Mouse (Mus musculus) MEL (cell line): ENCODE data around the gene Fam183b. TPM values are rescaled to one million over a fixed set of nuclear protein-coding genes. Genes with fewer than 3 reads are reported as not detected.

ENCODE experiments used
- DNase-seq: peaks from one replicate; pipeline ENCODE4 v3.0.0; 2011; ENCODE audit warnings: low read depth, low spot score
- H3K27ac ChIP-seq: 2 replicates; pipeline ENCODE4 v1.5.1; 2012; ENCODE audit warnings: low read depth, mild to moderate bottlenecking, control low read depth, low read length, moderate library complexity; ENCODE audit not compliant: control insufficient read depth
- H3K27me3 ChIP-seq, 2 experiments: fragments of 150-350 bp in 1 of 2; sonication (generic) in 1 of 2; 2 replicates each; pipeline ENCODE4 v1.6.1; 2012; ENCODE audit warnings: low read length in 2 of 2, mild to moderate bottlenecking in 2 of 2, improper control_type of control experiment in 1 of 2, moderate library complexity in 1 of 2; ENCODE audit not compliant: insufficient read depth in 2 of 2, control insufficient read depth in 1 of 2
- H3K36me3 ChIP-seq, 2 experiments: 2 replicates each; pipeline ENCODE4 v1.6.1; 2012 to 2014; ENCODE audit warnings: low read length in 2 of 2, improper control_type of control experiment in 1 of 2, inconsistent platforms in 1 of 2, mild to moderate bottlenecking in 1 of 2; ENCODE audit not compliant: insufficient read depth in 2 of 2, control insufficient read depth in 1 of 2
- H3K4me1 ChIP-seq, 2 experiments: fragments of 150-350 bp in 1 of 2; sonication (generic) in 1 of 2; 2 replicates each; pipeline ENCODE4 v1.6.1; 2012; ENCODE audit warnings: low read length in 2 of 2, improper control_type of control experiment in 1 of 2, mild to moderate bottlenecking in 1 of 2; ENCODE audit not compliant: insufficient read depth in 2 of 2, control insufficient read depth in 1 of 2
- H3K4me3 ChIP-seq, 2 experiments: fragments of 150-350 bp in 1 of 2; sonication (generic) in 1 of 2; 2 replicates each; pipeline ENCODE4 v1.5.1; 2012; ENCODE audit warnings: low read depth in 2 of 2, low read length in 2 of 2, mild to moderate bottlenecking in 2 of 2, moderate library complexity in 2 of 2, control low read depth in 1 of 2, improper control_type of control experiment in 1 of 2; ENCODE audit not compliant: control insufficient read depth in 1 of 2, insufficient read depth in 1 of 2
- H3K79me2 ChIP-seq: 2 replicates; pipeline ENCODE4 v1.6.1; 2012; ENCODE audit warnings: mild to moderate bottlenecking, low read length, moderate library complexity; ENCODE audit not compliant: control insufficient read depth, poor library complexity, insufficient read depth
- H3K9ac ChIP-seq: 2 replicates; pipeline ENCODE4 v1.6.1; 2012; ENCODE audit warnings: low read depth, mild to moderate bottlenecking, control low read depth, low read length, moderate library complexity; ENCODE audit not compliant: control insufficient read depth, poor library complexity, severe bottlenecking
- H3K9me3 ChIP-seq: fragments of 150-350 bp; sonication (generic); replicated peaks from 2 replicates; pipeline ENCODE4 v1.6.1; 2012; ENCODE audit warnings: mild to moderate bottlenecking, low read length, improper control_type of control experiment, moderate library complexity; ENCODE audit not compliant: insufficient read depth
- BHLHE40 ChIP-seq: IDR thresholded peaks from 2 replicates; pipeline ENCODE4 v1.6.1; 2012; ENCODE audit warnings: low read depth, mild to moderate bottlenecking, inconsistent platforms, low read length, improper control_type of control experiment, borderline replicate concordance
- CHD1 ChIP-seq: IDR thresholded peaks from 2 replicates; pipeline ENCODE4 v1.6.1; 2012; ENCODE audit warnings: low read depth, mild to moderate bottlenecking, inconsistent platforms, low read length, improper control_type of control experiment
- CHD2 ChIP-seq: IDR thresholded peaks from 2 replicates; pipeline ENCODE4 v1.6.1; 2011; ENCODE audit warnings: low read length, improper control_type of control experiment
- CTCF ChIP-seq, 3 experiments: IDR thresholded peaks in 2 of 3; conservative IDR thresholded peaks in 1 of 3; 2 replicates each; pipeline ENCODE4 v1.5.1; 2011 to 2012; ENCODE audit warnings: low read length in 3 of 3, low read depth in 2 of 3, mild to moderate bottlenecking in 2 of 3, improper control_type of control experiment in 1 of 3, inconsistent platforms in 1 of 3, mixed read lengths in 1 of 3, moderate library complexity in 1 of 3; ENCODE audit not compliant: control insufficient read depth in 1 of 3, insufficient read depth in 1 of 3, poor library complexity in 1 of 3, severe bottlenecking in 1 of 3
- E2F4 ChIP-seq: IDR thresholded peaks from 2 replicates; pipeline ENCODE4 v1.6.1; 2011; ENCODE audit warnings: low read depth, low read length, improper control_type of control experiment, borderline replicate concordance
- ELF1 ChIP-seq: IDR thresholded peaks from 2 replicates; pipeline ENCODE4 v1.6.1; 2014; ENCODE audit warnings: low read depth, mild to moderate bottlenecking, inconsistent platforms, low read length, improper control_type of control experiment, moderate library complexity
- ETS1 ChIP-seq: IDR thresholded peaks from 2 replicates; pipeline ENCODE4 v1.6.1; 2012; ENCODE audit warnings: low read depth, mild to moderate bottlenecking, inconsistent platforms, low read length, improper control_type of control experiment, moderate library complexity
- MAFK ChIP-seq: IDR thresholded peaks from 2 replicates; pipeline ENCODE4 v1.6.1; 2011; ENCODE audit warnings: low read depth, mild to moderate bottlenecking, low read length, improper control_type of control experiment, borderline replicate concordance
- MAX ChIP-seq: IDR thresholded peaks from 2 replicates; pipeline ENCODE4 v1.6.1; 2011; ENCODE audit warnings: low read length, improper control_type of control experiment
- NRF1 ChIP-seq: IDR thresholded peaks from 2 replicates; pipeline ENCODE4 v1.6.1; 2014; ENCODE audit warnings: low read depth, mild to moderate bottlenecking, inconsistent platforms, low read length, improper control_type of control experiment, moderate library complexity; ENCODE audit not compliant: poor library complexity, insufficient read depth, severe bottlenecking
- POLR2AphosphoS2 ChIP-seq: IDR thresholded peaks from 2 replicates; pipeline ENCODE4 v1.6.1; 2011; ENCODE audit warnings: low read length, improper control_type of control experiment
- POLR2AphosphoS5 ChIP-seq: IDR thresholded peaks from 2 replicates; pipeline ENCODE4 v1.6.1; 2012; ENCODE audit warnings: low read depth, borderline replicate concordance, mild to moderate bottlenecking, inconsistent platforms, low read length, moderate library complexity, mixed read lengths
- RAD21 ChIP-seq: IDR thresholded peaks from 2 replicates; pipeline ENCODE4 v1.6.1; 2011; ENCODE audit warnings: mild to moderate bottlenecking, low read depth, low read length, improper control_type of control experiment
- RCOR1 ChIP-seq: IDR thresholded peaks from 2 replicates; pipeline ENCODE4 v1.6.1; 2012; ENCODE audit warnings: low read depth, mild to moderate bottlenecking, inconsistent platforms, low read length, improper control_type of control experiment
- SIN3A ChIP-seq: IDR thresholded peaks from 2 replicates; pipeline ENCODE4 v1.6.1; 2012; ENCODE audit warnings: low read length, improper control_type of control experiment, inconsistent platforms
- TAL1 ChIP-seq: IDR thresholded peaks from 2 replicates; pipeline ENCODE4 v1.6.1; 2012; ENCODE audit warnings: mild to moderate bottlenecking, inconsistent platforms, low read length, moderate library complexity, mixed read lengths
- TBP ChIP-seq: IDR thresholded peaks from 2 replicates; pipeline ENCODE4 v1.8.0; 2011; ENCODE audit warnings: low read depth, low read length, improper control_type of control experiment
- TCF12 ChIP-seq: IDR thresholded peaks from 2 replicates; pipeline ENCODE4 v1.6.1; 2014; ENCODE audit warnings: low read depth, mild to moderate bottlenecking, inconsistent platforms, low read length, improper control_type of control experiment, moderate library complexity
- UBTF ChIP-seq: IDR thresholded peaks from 2 replicates; pipeline ENCODE4 v1.6.1; 2012; ENCODE audit warnings: low read depth, mild to moderate bottlenecking, inconsistent platforms, low read length, improper control_type of control experiment, moderate library complexity, borderline replicate concordance; ENCODE audit not compliant: insufficient read depth
- USF2 ChIP-seq, 2 experiments: IDR thresholded peaks; 2 replicates each; pipeline ENCODE4 v1.6.1; 2011 to 2012; ENCODE audit warnings: improper control_type of control experiment in 2 of 2, low read length in 2 of 2, borderline replicate concordance in 1 of 2, inconsistent platforms in 1 of 2, low read depth in 1 of 2, mild to moderate bottlenecking in 1 of 2; ENCODE audit not compliant: insufficient read depth in 1 of 2
- ZC3H11A ChIP-seq: IDR thresholded peaks from 2 replicates; pipeline ENCODE4 v1.6.1; 2012; ENCODE audit warnings: low read depth, mild to moderate bottlenecking, inconsistent platforms, low read length, improper control_type of control experiment
- ZKSCAN1 ChIP-seq: IDR thresholded peaks from 2 replicates; pipeline ENCODE4 v1.6.1; 2012; ENCODE audit warnings: low read depth, mild to moderate bottlenecking, inconsistent platforms, low read length, improper control_type of control experiment, moderate library complexity
- ZMIZ1 ChIP-seq: IDR thresholded peaks from 2 replicates; pipeline ENCODE4 v1.6.1; 2012; ENCODE audit warnings: low read depth, mild to moderate bottlenecking, inconsistent platforms, low read length, improper control_type of control experiment, moderate library complexity
- polyA plus RNA-seq, 2 experiments: library from polyadenylated mRNA; stranded (reverse) in 1 of 2; unstranded in 1 of 2; fragments of >175 nt in 1 of 2; fragments of >200 nt in 1 of 2; gene quantifications; 2 replicates each; pipeline versions ENCODE4 v1.2.1 to v1.2.4; 2012; ENCODE audit warnings: low replicate concordance in 2 of 2, low read depth in 1 of 2; ENCODE audit not compliant: insufficient read length in 2 of 2, insufficient read depth in 1 of 2, missing spikeins in 1 of 2
- total RNA-seq: library from RNA; depleted of rRNA; stranded (reverse); fragments of 300-350 nt; gene quantifications from 2 replicates; pipeline ENCODE4 v1.2.3, GENCODE M21; 2012; rRNA removed

Fam183b gene
- not detected in 2 replicates for total RNA-seq
- polyA plus RNA-seq, result not detected

DNA sequence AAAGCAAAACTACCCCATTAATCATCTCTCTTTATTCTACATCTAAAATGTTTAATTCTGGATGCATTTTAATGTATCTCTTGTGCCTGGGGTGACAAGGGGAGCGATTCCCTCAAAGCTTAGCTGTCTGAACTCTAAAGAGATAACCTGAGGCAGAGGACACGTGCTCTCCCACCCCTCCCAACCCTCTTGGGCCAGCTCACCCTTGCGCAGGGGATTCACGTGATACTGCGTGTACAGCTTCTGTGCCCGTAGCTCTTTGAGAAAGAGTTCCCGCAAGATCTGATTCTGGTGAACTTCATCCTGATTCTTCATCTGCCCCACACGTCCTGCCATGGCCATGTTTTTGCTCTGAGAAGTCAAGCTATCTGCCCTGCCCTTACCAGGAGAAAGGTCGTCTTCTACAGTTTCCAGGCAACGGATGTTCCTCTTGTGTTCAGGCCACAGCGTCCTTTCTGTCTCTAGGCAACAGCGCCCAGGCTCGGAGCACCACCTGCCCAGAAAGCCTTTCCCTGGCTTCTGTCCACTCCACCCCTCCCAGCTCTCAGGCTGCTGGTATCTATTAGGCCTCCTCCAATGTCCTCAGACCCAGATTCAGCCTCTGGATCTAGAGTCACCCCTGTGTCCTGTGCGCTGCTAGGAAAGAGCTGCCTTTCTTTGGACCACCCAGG is at the start of gene Fam183b:
TSS of gene Fam183b (minus strand) at position 403 of the 671 bp plus-strand sequence.
- Histone ChIP-seq H3K27me3 (peaks cover 4 to 6% of the 10 kb centered on the region in 2 experiments), H3K27ac (no peak within 1 kb of the TSS), H3K4me1 (no peaks in the 10 kb centered on the region), H3K36me3 (no peaks in the 10 kb centered on the region), H3K4me3 (no peak within 1 kb of the TSS), H3K9ac (no peak within 1 kb of the TSS), H3K79me2 (no peaks in the 10 kb centered on the region), H3K9me3 (no peaks in the 10 kb centered on the region)
- no peak for DNase-seq
- TF ChIP-seq E2F4 (no peak), BHLHE40 (no peak), ZMIZ1 (no peak), USF2 (IDR thresholded peaks at IDR 0.05; ENCODE audit: borderline replicate concordance in 1 of 2, insufficient read depth in 1 of 2, low read depth in 1 of 2, low read length in 2 of 2) (no peak), POLR2AphosphoS5 (no peak), ETS1 (no peak), MAX (no peak), TBP (no peak), ZC3H11A (no peak), CHD2 (no peak), SIN3A (no peak), RCOR1 (no peak), CHD1 (no peak), ZKSCAN1 (no peak), ELF1 (no peak), TAL1 (no peak), UBTF (no peak), MAFK (no peak)

DNA sequence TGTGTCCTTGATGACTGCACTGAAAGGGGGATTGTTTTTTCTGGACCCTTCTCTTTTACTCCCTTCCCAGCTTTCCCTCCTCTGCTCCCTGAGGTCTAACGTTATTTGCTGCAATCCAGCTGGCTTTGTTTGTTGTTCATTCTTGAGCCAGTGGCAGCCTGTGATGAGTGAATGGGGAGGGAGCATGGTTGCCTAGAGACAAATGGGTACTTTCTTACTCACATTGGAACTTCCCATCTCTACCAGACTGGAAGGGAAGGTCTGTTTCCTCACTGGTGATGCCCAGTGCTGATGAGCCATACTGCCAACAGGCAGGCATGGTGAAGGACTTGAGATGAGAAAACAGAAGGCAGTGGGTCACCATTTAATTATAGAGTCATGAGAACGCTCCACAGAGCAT is 48.0 kb upstream of the Fam183b start:
- peaks cover 3 to 9% of the 10 kb centered on the region in 2 experiments; a peak in 3 of 4 replicates for H3K36me3 ChIP-seq

More for the DNA sequence above, 48.0 kb upstream of the Fam183b start:
- no peaks in the 10 kb centered on the region for H3K9me3 ChIP-seq
- no peak for DNase-seq
- no peak overlapping the region for H3K27ac ChIP-seq
- peaks cover 2 to 5% of the 10 kb centered on the region in 2 experiments; a peak in 2 of 4 replicates for H3K4me1 ChIP-seq
- no peak overlapping the region for H3K9ac ChIP-seq
- no peak overlapping the region for H3K4me3 ChIP-seq
- H3K79me2 ChIP-seq, result peaks cover 6% of the 10 kb centered on the region; the same call in 1 of the 2 replicates
- TF ChIP-seq ZC3H11A (no peak), CTCF (IDR thresholded peaks at IDR 0.05 in 2 of 3, conservative IDR thresholded peaks at IDR 0.05 in 1 of 3; ENCODE audit: control insufficient read depth in 1 of 3, insufficient read depth in 1 of 3, low read depth in 2 of 3, low read length in 3 of 3, poor library complexity in 1 of 3, severe bottlenecking in 1 of 3) (no peak), ELF1 (no peak), USF2 (IDR thresholded peaks at IDR 0.05; ENCODE audit: borderline replicate concordance in 1 of 2, insufficient read depth in 1 of 2, low read depth in 1 of 2, low read length in 2 of 2) (no peak), NRF1 (no peak), POLR2AphosphoS2 (no peak), RAD21 (no peak), TCF12 (no peak), MAFK (no peak)
- no peaks in the 10 kb centered on the region for H3K27me3 ChIP-seq
